Comparison of ENCODE assay signal across 17 mouse cellular contexts in the genomic region with DNA sequence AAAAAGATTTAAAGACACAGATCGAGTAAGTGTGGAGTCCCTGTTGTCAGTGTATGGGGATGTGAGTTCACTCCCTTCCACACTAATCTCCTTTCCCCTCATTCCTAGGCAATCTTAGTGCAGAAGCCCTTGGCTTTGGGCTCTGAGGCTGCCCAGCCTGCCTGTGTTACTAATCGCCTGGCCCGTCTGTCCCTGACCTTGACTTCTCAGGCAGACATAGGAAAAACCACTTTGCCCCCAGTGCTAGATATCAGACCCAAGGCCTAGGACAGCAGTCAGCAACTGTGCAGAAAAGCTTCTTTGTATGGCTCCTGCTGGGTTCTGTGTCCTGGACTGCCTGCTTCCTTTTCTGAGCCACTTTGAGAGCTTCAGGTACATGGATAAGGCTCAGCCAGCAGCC. TPM values are rescaled to one million over a fixed set of nuclear protein-coding genes. Genes with fewer than 3 reads are reported as not detected.
"Had no signal": no experiment of that assay in that cellular context is flagged by ENCODE, and none has a peak within 500 bp of the region (broad histone marks: within the 10 kb centered on the region; RNA-seq: fewer than 3 reads in every experiment).

No protein-coding gene starts in this region.

- H3K9ac ChIP-seq: limb, embryonic 12.5 days; liver, embryonic 13.5 days; liver, postnatal 0 days; lung, embryonic 15.5 days; midbrain, embryonic 13.5 days; stomach, embryonic 15.5 days had no signal

- H3K9me3 ChIP-seq: limb, embryonic 12.5 days; liver, embryonic 13.5 days; lung, embryonic 15.5 days; megakaryocyte, embryonic 14.5 days; midbrain, embryonic 13.5 days; stomach, embryonic 15.5 days had no signal

- H3K4me3 ChIP-seq: layer of hippocampus, adult 2 months; limb, embryonic 12.5 days; liver, embryonic 13.5 days; lung, embryonic 15.5 days; megakaryocyte, embryonic 14.5 days; midbrain, embryonic 13.5 days; stomach, embryonic 15.5 days had no signal

- H3K27me3 ChIP-seq: limb, embryonic 12.5 days; liver, embryonic 13.5 days; lung, embryonic 15.5 days; megakaryocyte, embryonic 14.5 days; midbrain, embryonic 13.5 days; stomach, embryonic 15.5 days had no signal

- H3K27ac ChIP-seq: kidney, postnatal 0 days; layer of hippocampus, adult 2 months; limb, embryonic 12.5 days; liver, embryonic 13.5 days; lung, embryonic 15.5 days; macrophage; midbrain, embryonic 13.5 days; stomach, embryonic 15.5 days had no signal

- H3K4me1 ChIP-seq: liver, embryonic 13.5 days; midbrain, embryonic 13.5 days; stomach, embryonic 15.5 days had no signal

- ATAC-seq: liver, postnatal 0 days; midbrain, embryonic 13.5 days had no signal

- H3K4me2 ChIP-seq: limb, embryonic 12.5 days; liver, embryonic 13.5 days; lung, embryonic 15.5 days; midbrain, embryonic 13.5 days; stomach, embryonic 15.5 days had no signal

- DNase-seq: kidney, adult 9 months; kidney, postnatal 36 days; liver; liver, embryonic 13.5 days; liver, postnatal 0 days; lung, postnatal 14 days; right cerebral cortex, postnatal 14 days; thymus, postnatal 4 days had no signal

RNA-seq across cellular contexts. Expression of a gene that starts 43.9 kb away (rescaled TPM):
- total RNA-seq: layer of hippocampus, adult 2 months had no signal
- polyA plus RNA-seq: testis, adult 2 months had no signal
